Mouse (Mus musculus): ENCODE data around the gene Eef1a2. TPM values are rescaled to one million over a fixed set of nuclear protein-coding genes. Genes with fewer than 3 reads are reported as not detected.

Gene Eef1a2
- polyA plus RNA-seq, 1 experiment from 2014 or later = not detected

DNA sequence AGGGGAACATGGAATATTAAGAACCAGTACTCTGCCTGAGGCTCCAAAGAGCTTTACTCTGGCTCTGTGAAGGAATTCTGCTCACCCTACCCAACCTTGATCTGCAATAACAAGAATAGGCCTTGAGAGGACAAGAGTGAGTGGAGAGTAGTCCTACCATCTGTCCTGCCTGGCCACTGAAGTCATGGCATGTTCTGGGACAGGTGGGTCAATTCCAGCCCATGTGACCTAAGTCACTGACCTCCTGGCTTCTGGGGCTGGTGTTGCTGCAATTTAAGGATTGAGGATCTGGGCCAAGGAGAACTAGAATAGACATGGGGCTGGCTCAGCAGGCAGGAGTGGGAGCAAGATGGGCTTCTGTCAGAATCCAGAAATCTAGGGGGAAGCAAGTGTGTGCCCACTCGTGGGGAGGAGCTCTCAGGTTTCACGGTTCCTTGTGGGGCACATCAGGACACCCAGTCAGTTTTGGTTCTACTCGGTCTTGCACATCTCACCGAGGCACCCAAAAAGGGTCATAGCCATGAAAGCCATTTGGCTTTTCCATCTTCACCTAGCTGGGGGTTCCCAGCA, 9.8 kb downstream of the Eef1a2 start:
- no peak for DNase-seq
- Histone ChIP-seq H3K4me2 (peak overlapping the region; percentile 64; the same call in 1 of the 2 replicates), H3K27ac (no peak overlapping the region), H3K9ac (no peak overlapping the region), H3K36me3 (no peaks in the 10 kb centered on the region), H3K9me3 (replicated peaks) (no peaks in the 10 kb centered on the region), H3K4me1 (replicated peaks) (peaks cover 4% of the 10 kb centered on the region; the same call in 1 of the 2 replicates), H3K4me3 (replicated peaks) (no peak overlapping the region), H3K27me3 (peaks cover 77% of the 10 kb centered on the region)
- WGBS (ENCODE audit: insufficient replicate concordance) = 34% methylated on average over 4 of the region's 4 CpGs
- no peak for ATAC-seq (ENCODE audit: low read depth)

- peaks cover 4% of the 10 kb centered on the region; the same call in 1 of the 2 replicates for H3K4me1 ChIP-seq (replicated peaks)
- 50% methylated on average over 2 of the region's 2 CpGs for WGBS (ENCODE audit: insufficient replicate concordance)
- no peak for DNase-seq
- no peaks in the 10 kb centered on the region for H3K36me3 ChIP-seq
- no peak overlapping the region for H3K9ac ChIP-seq
- ATAC-seq (ENCODE audit: low read depth) = no peak
- H3K4me3 ChIP-seq (replicated peaks) = no peak overlapping the region
- no peak overlapping the region for H3K4me2 ChIP-seq
- H3K27ac ChIP-seq = no peak overlapping the region
- peaks cover 58% of the 10 kb centered on the region for H3K27me3 ChIP-seq
- H3K9me3 ChIP-seq (replicated peaks) = no peaks in the 10 kb centered on the region
Measured at GRCm38 (mm10) chr2:181144675-181145074, 12.1 kb downstream of the Eef1a2 start.

DNA sequence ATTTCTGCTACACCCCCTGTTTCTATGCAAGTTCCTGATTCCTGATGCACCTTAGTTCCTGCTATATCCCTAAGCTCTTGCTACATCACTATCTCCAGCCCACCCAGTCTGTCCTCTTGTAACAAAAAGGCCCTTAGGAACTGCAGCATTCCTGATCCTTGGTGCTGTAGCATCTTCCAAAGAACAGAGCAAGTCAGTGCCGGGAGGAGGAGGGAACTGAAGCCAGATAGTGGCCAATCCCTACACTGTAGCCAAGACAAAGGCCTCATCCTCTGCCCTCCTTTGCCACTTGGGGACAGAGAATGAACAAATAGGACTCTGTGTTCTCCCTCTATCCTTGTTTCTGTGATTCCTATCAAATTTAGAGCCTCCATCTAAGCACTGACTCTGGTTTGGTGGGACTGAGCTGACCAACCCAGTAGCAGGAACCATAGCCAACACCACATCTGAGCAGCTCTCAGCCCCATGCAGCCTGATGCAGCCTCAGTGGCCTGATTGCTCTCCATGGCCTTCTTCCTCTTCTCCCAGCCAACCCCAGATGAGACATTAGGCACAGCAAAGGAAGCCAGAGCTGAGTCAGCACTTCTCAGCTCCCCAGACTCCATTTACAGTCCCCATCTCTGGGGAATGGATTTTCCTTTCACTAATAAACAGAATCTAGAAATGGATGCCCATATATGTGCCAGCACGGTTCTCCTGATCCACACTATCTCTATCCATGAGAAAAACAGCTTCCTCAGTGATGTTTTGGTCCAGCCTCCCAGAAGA, 13.1 kb downstream of the Eef1a2 start:
- DNase-seq = no peak
- Histone ChIP-seq H3K9ac (no peak overlapping the region), H3K36me3 (no peaks in the 10 kb centered on the region), H3K4me3 (replicated peaks) (no peak overlapping the region), H3K4me2 (no peak overlapping the region), H3K27me3 (peaks cover 51% of the 10 kb centered on the region), H3K27ac (no peak overlapping the region), H3K4me1 (replicated peaks) (peaks cover 4% of the 10 kb centered on the region; the same call in 1 of the 2 replicates), H3K9me3 (replicated peaks) (no peaks in the 10 kb centered on the region)
- ATAC-seq (ENCODE audit: low read depth) = no peak
- WGBS (ENCODE audit: insufficient replicate concordance) = 33% methylated on average over 2 of the region's 2 CpGs

DNA sequence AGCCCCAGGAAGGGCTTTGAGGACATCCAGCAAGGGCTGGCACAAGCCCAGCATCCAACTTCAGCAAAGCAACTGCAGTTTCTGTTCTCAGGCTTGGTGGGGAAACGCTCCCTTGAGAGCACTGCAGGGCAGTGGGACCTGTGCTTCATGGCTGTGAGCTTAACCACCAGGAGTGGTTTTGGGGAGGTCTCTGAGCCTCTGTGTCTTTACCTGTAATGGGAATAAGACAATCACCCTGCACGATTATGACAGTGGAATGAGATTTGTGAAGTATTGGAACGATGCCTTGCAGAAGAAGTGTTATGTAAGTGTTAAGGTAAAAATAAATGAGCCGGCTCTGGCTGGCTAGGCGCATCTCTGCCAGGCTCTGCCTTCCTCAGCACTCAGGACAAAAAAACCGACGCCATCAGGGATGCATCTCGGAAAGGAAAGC, 14.1 kb downstream of the Eef1a2 start:
- H3K27me3 ChIP-seq = peaks cover 51% of the 10 kb centered on the region
- H3K9ac ChIP-seq = no peak overlapping the region
- H3K36me3 ChIP-seq = no peaks in the 10 kb centered on the region
- no peaks in the 10 kb centered on the region for H3K9me3 ChIP-seq (replicated peaks)
- ATAC-seq (ENCODE audit: low read depth) (no peak), DNase-seq (no peak)
- no peak overlapping the region for H3K4me2 ChIP-seq
- 49% methylated on average over 8 of the region's 8 CpGs for WGBS (ENCODE audit: insufficient replicate concordance)
- H3K27ac ChIP-seq = no peak overlapping the region
- H3K4me3 ChIP-seq (replicated peaks) = no peak overlapping the region
- H3K4me1 ChIP-seq (replicated peaks) = peaks cover under 1% of the 10 kb centered on the region; the same call in 1 of the 2 replicates

DNA sequence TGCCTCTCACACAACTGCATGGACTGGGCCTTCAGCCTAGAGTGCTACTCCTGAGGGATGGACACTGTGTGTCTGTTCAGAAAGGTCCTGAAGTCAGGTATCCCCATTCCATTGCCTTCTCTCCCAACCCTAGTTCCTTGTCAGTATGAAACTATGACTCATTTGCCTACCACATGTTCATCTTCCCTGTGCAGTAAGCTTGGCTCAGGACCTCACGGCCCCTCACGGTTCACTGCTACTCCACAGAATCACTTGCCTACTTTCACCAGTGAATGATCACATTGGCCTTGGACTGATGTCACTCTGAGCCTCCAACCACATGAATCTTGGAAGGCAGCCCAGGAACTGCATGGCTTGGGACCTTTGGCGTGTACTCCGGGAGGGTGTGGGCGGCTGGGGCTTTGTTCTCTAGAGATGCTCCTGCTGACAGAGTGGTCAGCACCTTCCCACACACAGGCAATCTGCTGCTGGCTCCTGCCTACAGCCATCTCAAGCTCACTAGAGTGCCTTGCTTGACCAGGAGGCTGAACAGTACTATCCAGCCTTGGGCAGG, 17.1 kb downstream of the Eef1a2 start:
- H3K4me1 ChIP-seq (replicated peaks) = no peaks in the 10 kb centered on the region
- H3K4me2 ChIP-seq = no peak overlapping the region
- H3K36me3 ChIP-seq = no peaks in the 10 kb centered on the region
- no peaks in the 10 kb centered on the region for H3K9me3 ChIP-seq (replicated peaks)
- 76% methylated on average over 5 of the region's 5 CpGs for WGBS (ENCODE audit: insufficient replicate concordance)
- DNase-seq (no peak), ATAC-seq (ENCODE audit: low read depth) (no peak)
- H3K9ac ChIP-seq = no peak overlapping the region
- H3K27me3 ChIP-seq = peaks cover 53% of the 10 kb centered on the region
- H3K4me3 ChIP-seq (replicated peaks) = no peak overlapping the region
- H3K27ac ChIP-seq = no peak overlapping the region

- Histone ChIP-seq H3K27me3 (peaks cover 69% of the 10 kb centered on the region), H3K9me3 (replicated peaks) (no peaks in the 10 kb centered on the region), H3K9ac (no peak overlapping the region), H3K4me2 (no peak overlapping the region), H3K4me1 (replicated peaks) (no peaks in the 10 kb centered on the region; the same call in 1 of the 2 replicates), H3K27ac (no peak overlapping the region), H3K4me3 (replicated peaks) (no peak overlapping the region), H3K36me3 (no peaks in the 10 kb centered on the region)
- ATAC-seq (ENCODE audit: low read depth) = no peak
- no peak for DNase-seq
- 2% methylated on average over 6 of the region's 6 CpGs for WGBS (ENCODE audit: insufficient replicate concordance)
Measured at GRCm38 (mm10) chr2:181136934-181137333, 19.9 kb downstream of the Eef1a2 start.

DNA sequence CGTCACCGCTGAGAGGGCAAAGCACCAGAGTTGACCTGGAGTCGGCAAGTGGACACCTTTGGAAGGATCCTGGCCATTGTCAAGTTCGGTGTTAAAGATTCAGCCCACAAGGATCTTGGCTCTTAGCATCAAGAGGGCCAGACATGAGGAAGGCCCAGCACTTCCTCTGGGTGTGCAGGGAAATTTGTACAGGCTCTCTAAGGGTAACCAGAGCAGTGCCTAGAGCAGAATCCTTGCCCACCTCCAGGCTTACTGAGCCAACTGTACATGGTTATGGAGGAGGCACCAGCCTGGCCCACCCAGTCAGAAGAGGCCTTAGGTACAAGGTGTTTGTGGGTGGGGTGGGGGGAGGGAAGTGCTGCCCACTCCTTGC, 21.4 kb downstream of the Eef1a2 start:
- Histone ChIP-seq H3K27me3 (peaks cover 83% of the 10 kb centered on the region), H3K9ac (no peak overlapping the region), H3K4me3 (replicated peaks) (no peak overlapping the region), H3K9me3 (replicated peaks) (no peaks in the 10 kb centered on the region), H3K4me2 (no peak overlapping the region), H3K27ac (no peak overlapping the region), H3K36me3 (no peaks in the 10 kb centered on the region), H3K4me1 (replicated peaks) (no peaks in the 10 kb centered on the region; the same call in 1 of the 2 replicates)
- no peak for DNase-seq
- WGBS (ENCODE audit: insufficient replicate concordance) = 12% methylated on average over 4 of the region's 4 CpGs
- no peak for ATAC-seq (ENCODE audit: low read depth)

GRCm38 (mm10) chr2:181134591-181135445, 22.0 kb downstream of the Eef1a2 start, which contains the start of gene Kcnq2:
Kcnq2 (minus strand) TSS chr2:181135300.
- no peaks in the 10 kb centered on the region for H3K9me3 ChIP-seq (replicated peaks)
- H3K9ac ChIP-seq = no peak within 1 kb of the TSS
- 1% methylated on average over 104 of the region's 104 CpGs for WGBS (ENCODE audit: insufficient replicate concordance)
- peaks cover 87% of the 10 kb centered on the region for H3K27me3 ChIP-seq
- no peaks in the 10 kb centered on the region for H3K36me3 ChIP-seq
- ATAC-seq (ENCODE audit: low read depth) (no peak), DNase-seq (no peak)
- no peak within 1 kb of the TSS for H3K27ac ChIP-seq
- H3K4me3 ChIP-seq (replicated peaks) = peak within 1 kb of the TSS; percentile 45
- peak within 1 kb of the TSS; percentile 57 for H3K4me2 ChIP-seq
- no peaks in the 10 kb centered on the region; the same call in 1 of the 2 replicates for H3K4me1 ChIP-seq (replicated peaks)

GRCm38 (mm10) chr2:181133837-181134590, 22.8 kb downstream of the Eef1a2 start:
- H3K4me1 ChIP-seq (replicated peaks) = no peaks in the 10 kb centered on the region; the same call in 1 of the 2 replicates
- H3K9ac ChIP-seq = no peak overlapping the region
- H3K9me3 ChIP-seq (replicated peaks) = no peaks in the 10 kb centered on the region
- ATAC-seq (ENCODE audit: low read depth) (no peak), DNase-seq (no peak)
- no peak overlapping the region for H3K27ac ChIP-seq
- peaks cover 87% of the 10 kb centered on the region for H3K27me3 ChIP-seq
- peak overlapping the region; percentile 57; the same call in 1 of the 2 replicates for H3K4me2 ChIP-seq
- 9% methylated on average over 22 of the region's 22 CpGs for WGBS (ENCODE audit: insufficient replicate concordance)
- peak overlapping the region; percentile 45; the same call in 1 of the 2 replicates for H3K4me3 ChIP-seq (replicated peaks)
- no peaks in the 10 kb centered on the region for H3K36me3 ChIP-seq

GRCm38 (mm10) chr2:181130245-181130644, 26.6 kb downstream of the Eef1a2 start:
- no peak overlapping the region for H3K4me3 ChIP-seq (replicated peaks)
- peaks cover 51% of the 10 kb centered on the region for H3K27me3 ChIP-seq
- no peak overlapping the region for H3K4me2 ChIP-seq
- H3K9ac ChIP-seq = no peak overlapping the region
- H3K27ac ChIP-seq = no peak overlapping the region
- H3K4me1 ChIP-seq (replicated peaks) = no peaks in the 10 kb centered on the region; the same call in 1 of the 2 replicates
- DNase-seq (no peak), ATAC-seq (ENCODE audit: low read depth) (no peak)
- no peaks in the 10 kb centered on the region for H3K9me3 ChIP-seq (replicated peaks)
- WGBS (ENCODE audit: insufficient replicate concordance) = 48% methylated on average over 4 of the region's 4 CpGs
- H3K36me3 ChIP-seq = no peaks in the 10 kb centered on the region

All from liver, embryonic 13.5 days (tissue).